Mouse (Mus musculus) olfactory bulb, adult 2 months (tissue): ENCODE measurements around the gene Kmt2b. TPM values are rescaled to one million over a fixed set of nuclear protein-coding genes. Genes with fewer than 3 reads are reported as not detected.

ENCODE experiments used
- H3K27ac ChIP-seq: fragments of 200-500 bp; 2 replicates; pipeline ENCODE4 v1.5.1; 2012; ENCODE audit warnings: low read depth, low read length; ENCODE audit not compliant: insufficient read depth
- H3K4me1 ChIP-seq: fragments of 200-500 bp; 2 replicates; pipeline ENCODE4 v1.6.1; 2012; ENCODE audit warnings: low read length; ENCODE audit not compliant: control insufficient read depth, insufficient read depth
- H3K4me3 ChIP-seq: fragments of 200-500 bp; 2 replicates; pipeline ENCODE4 v1.5.1; 2012; ENCODE audit warnings: mild to moderate bottlenecking, low read depth, low read length, moderate library complexity; ENCODE audit not compliant: insufficient read depth
- CTCF ChIP-seq: fragments of 200-500 bp; IDR thresholded peaks from 2 replicates; pipeline ENCODE4 v1.5.1; 2012; ENCODE audit warnings: low read depth, mild to moderate bottlenecking, low read length, moderate library complexity; ENCODE audit not compliant: insufficient read depth
- POLR2A ChIP-seq: fragments of 200-500 bp; IDR thresholded peaks from 2 replicates; pipeline ENCODE4 v1.6.1; 2012; ENCODE audit warnings: mild to moderate bottlenecking, low read depth, low read length, moderate library complexity; ENCODE audit not compliant: insufficient read depth
- WGBS: fragments of 180-500 bp; shearing (Covaris S2); methylation state at CpG from one replicate; pipeline ENCODE4 v1.1.7; 2018; 5-methylcytosine and 5-hydroxymethylcytosine counted together
- polyA plus RNA-seq: library from polyadenylated mRNA; stranded (reverse); fragments of >200 nt; gene quantifications from 2 replicates; pipeline ENCODE4 v1.2.4, GENCODE M21; 2012; ENCODE audit warnings: low replicate concordance; ENCODE audit not compliant: missing spikeins, insufficient read depth, insufficient read length

Kmt2b gene
- polyA plus RNA-seq, 1 experiment = not detected

DNA sequence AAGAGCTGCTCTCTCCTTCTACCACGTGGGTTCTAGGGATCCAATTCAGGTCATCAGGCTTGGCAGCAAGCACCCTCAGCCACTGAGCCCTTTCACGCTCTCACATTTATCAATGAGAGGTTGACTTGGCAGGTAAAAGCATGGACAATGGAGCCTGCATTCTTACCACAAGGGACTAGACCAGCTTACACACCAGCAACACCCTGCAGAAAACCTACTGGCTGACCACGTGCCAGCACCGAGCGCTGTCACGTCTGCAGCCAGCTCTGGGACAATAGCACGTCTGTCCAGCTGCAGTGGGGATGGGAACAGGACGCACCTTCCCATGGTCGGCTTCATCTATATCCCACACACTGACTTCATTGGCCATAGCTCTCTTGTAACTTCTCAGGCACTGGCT lies 30.1 kb upstream of the Kmt2b start:
- no peak overlapping the region for H3K27ac ChIP-seq
- peaks cover 9% of the 10 kb centered on the region; the same call in 1 of the 2 replicates for H3K4me1 ChIP-seq
- H3K4me3 ChIP-seq = no peak overlapping the region
- TF ChIP-seq CTCF (no peak), POLR2A (no peak)
- WGBS = 90% methylated on average over 9 of the region's 9 CpGs

DNA sequence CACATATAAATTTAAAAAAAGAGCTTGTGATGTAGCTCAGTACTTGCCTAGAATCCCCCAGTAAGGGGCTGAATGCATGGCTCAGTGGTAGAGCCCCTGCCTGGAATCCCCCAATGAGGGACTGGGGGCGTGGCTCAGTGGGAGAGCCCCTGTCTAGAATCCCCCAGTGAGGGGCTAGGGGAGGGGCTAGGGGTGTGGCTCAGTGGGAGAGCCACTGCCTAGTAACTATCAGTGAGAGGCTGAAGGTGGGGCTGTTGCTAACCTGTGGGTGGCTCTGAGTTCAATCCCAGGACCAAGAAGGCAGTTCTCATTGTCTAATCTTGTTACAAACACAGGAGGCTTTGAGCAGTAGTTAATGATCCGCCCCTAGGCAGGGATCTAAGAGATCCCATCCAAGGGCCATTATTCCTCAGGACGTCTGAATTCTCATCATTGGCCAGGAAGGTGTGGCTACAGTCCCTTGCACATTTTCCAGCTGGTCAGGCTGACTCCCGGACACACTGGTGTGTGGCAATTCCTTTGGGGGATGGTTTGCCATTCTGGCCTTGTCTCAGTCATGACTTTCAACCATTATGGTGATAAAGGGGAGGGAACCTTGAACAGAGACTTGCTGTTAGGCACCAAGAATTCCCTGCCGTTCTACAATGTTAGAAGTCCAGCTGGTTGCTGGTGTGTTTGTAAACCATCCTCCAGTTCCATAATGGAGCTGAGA lies 26.7 kb upstream of the Kmt2b start:
- Histone ChIP-seq H3K4me1 (no peaks in the 10 kb centered on the region), H3K27ac (no peak overlapping the region), H3K4me3 (no peak overlapping the region)
- TF ChIP-seq CTCF = no peak
- TF ChIP-seq POLR2A = no peak
- WGBS = 54% methylated on average over 5 of the region's 5 CpGs

DNA sequence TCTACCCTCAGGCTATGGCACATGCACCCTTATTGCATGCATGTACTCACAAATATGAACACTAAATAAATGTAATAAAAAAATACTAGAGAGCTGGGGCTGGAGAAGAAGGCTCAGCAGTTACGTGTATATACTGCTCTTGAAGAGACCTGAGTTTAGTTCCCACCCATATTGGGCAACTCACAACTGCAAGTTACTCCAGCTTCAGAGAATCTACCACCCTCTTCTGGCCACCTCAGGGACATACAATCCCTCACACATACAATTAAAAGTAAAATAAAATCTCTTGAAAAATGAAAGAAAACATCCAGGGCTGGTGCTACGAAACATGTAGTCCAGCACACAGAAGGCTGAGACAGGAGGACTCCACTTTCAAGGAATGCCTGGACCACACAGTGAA lies 25.9 kb upstream of the Kmt2b start:
- no peak overlapping the region for H3K27ac ChIP-seq
- H3K4me1 ChIP-seq = no peaks in the 10 kb centered on the region
- no peak for TF ChIP-seq CTCF
- TF ChIP-seq POLR2A = no peak
- 76% methylated on average over 2 of the region's 2 CpGs for WGBS
- H3K4me3 ChIP-seq = no peak overlapping the region

DNA sequence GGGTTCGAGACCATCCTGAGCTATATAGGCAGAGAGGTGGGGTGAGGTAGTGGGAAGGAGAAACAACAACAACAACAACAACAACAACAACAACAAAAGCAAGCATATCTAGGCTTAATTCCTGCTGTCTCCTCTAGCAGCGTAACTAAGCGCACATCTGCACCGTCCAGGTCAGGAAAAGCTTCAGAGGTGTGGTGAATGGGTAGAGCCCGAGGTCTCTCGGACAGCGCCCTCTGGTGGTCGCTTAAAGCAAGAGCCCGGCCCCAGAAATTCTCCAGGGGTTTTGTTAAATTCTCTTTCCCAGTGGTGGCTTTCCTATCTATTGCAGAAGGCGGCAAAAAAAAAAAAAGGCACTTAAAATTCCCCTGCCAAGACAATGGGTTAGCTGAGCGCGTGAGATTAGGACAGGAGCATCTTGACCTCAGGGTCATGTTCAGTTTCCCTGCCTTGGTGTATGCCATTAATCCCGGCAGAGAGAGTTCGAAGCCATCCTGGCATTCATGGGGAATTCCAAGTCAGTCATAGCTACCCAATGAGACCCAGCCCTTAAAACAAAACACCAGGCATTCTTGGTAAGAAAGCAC lies 25.1 kb upstream of the Kmt2b start:
- no peaks in the 10 kb centered on the region for H3K4me1 ChIP-seq
- 17% methylated on average over 14 of the region's 14 CpGs for WGBS
- H3K4me3 ChIP-seq = no peak overlapping the region
- H3K27ac ChIP-seq = no peak overlapping the region
- TF ChIP-seq POLR2A = no peak
- peak; percentile 65; the same call in 1 of the 2 replicates for TF ChIP-seq CTCF

DNA sequence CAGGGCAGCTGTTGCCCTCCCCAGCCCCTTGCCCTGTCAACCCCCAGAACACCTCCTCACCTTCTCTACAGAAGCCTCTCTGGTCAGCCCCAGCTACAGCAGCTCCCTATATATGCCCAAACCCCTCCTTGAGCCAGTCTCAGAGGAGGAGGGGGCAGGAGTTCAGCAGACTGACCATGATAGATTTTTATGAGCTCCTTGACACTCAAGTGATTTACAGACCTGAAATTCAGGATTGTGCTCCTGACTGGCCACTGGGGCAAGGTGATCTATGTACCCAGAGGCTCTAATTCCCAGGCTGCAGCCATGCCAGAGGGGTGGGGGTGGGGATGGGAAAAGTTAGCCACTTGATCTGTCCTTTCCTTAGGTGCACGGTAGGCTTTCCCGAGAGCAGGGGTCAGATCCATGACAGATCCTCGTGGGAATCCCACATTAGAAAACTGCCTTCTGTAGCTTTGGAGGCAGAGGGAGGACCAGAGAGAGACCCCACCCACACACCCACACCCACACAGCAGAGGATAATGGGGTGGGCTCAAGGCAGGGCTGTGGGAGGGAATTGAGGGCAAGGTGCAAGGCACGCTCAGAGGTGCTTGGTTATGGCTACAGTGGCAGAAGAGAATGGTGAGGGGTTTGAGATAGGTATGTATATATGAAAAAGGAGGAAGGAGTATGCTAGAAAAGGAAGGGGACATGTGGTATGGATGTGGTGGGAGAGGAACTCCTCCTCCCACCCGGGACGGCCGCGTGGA lies 24.3 kb upstream of the Kmt2b start, which contains the start of gene Upk1a:
Gene Upk1a (minus strand): TSS at position 194 of the 749 bp plus-strand sequence.
- H3K4me1 ChIP-seq = no peaks in the 10 kb centered on the region
- 80% methylated on average over 8 of the region's 8 CpGs for WGBS
- no peak within 1 kb of the TSS for H3K27ac ChIP-seq
- no peak for TF ChIP-seq CTCF
- no peak for TF ChIP-seq POLR2A
- H3K4me3 ChIP-seq = no peak within 1 kb of the TSS

DNA sequence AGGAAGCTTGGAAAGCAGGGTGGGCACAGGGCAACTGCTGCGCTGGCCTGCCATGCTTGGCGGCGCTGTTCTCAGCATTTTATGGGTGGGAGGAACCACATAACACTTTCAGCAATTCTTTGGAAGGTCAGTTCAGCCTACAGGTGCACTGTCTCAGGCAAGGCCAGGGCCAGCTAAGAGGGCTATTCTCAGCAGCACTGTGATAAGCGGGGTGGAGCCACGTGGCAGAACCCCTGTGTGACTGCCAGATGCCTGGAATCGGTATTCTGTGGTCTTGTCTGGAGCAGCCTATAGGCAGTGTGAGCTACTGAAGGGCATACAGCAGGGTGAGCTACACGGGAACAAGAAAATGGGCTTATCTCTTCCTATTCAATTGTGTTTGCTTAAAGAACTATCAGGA lies 21.5 kb upstream of the Kmt2b start:
- TF ChIP-seq POLR2A (no peak), CTCF (no peak)
- Histone ChIP-seq H3K4me1 (no peaks in the 10 kb centered on the region), H3K4me3 (no peak overlapping the region), H3K27ac (no peak overlapping the region)
- 70% methylated on average over 7 of the region's 7 CpGs for WGBS

DNA sequence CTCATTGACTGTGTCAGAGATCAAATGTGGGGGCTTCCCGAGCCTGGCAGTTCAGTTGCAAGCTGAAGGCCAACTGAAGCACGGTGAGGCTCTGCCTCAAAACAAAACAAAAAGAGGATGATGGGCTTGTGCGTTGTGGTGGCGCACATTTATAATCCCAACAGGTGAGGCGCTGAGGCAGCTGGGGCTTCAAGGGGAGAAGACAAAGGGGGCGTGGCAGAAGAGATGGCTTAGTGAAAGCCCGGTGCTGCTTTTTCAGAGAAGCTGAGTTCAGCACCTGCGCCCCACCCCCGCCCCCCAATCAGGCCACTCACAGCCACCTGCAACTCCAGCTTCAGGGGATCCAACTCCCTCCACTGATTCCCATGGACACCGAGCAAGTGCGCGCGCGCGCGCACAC lies 19.9 kb upstream of the Kmt2b start:
- Histone ChIP-seq H3K4me3 (no peak overlapping the region), H3K4me1 (no peaks in the 10 kb centered on the region), H3K27ac (no peak overlapping the region)
- WGBS = 53% methylated on average over 16 of the region's 16 CpGs
- TF ChIP-seq CTCF = no peak
- no peak for TF ChIP-seq POLR2A

DNA sequence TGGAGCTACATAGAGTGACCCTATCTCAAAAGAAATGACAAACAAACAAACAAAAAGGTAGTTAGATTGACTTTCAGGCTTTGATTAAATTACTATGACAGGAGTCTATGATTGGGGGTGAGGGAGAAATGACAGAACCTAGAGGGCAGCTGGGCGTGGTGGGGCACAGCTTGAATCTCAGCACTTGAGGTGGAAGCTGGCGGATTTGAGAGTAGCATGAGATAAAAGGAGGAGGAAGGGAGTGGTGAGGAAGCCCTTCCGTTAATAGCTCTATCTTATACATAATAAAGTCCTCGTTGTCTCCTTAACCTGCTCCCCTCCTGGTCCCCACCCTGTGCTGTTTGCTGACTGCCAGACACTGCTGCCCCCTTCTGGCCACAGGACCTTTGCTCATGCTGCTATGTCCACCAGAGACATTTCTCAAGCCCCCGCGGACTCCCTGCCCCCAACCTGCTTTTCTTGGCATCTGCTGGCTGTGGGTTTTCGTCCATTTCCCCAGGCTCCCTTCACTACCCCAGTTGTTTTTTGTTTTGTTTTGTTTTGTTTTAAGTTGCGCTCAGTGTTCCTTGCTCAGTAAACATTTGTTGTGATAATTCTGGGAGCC lies 19.3 kb upstream of the Kmt2b start:
- 29% methylated on average over 8 of the region's 8 CpGs for WGBS
- Histone ChIP-seq H3K4me1 (no peaks in the 10 kb centered on the region), H3K4me3 (no peak overlapping the region), H3K27ac (no peak overlapping the region)
- 0 out of 2 replicates have a peak, but pooled peaks have one; percentile 14 for TF ChIP-seq CTCF
- no peak for TF ChIP-seq POLR2A
